8 mouse cellular contexts compared by ENCODE assay signal in genomic region chr8:126805365-126806180, GRCm38 (mm10).
DNase-seq lines count a peak whose midpoint lies in the region; ATAC-seq and TF ChIP-seq lines count a peak whose summit lies in the region.

No protein-coding gene starts in this region.

- no peak overlapping the region for H3K9ac ChIP-seq in forebrain, postnatal 0 days
- no peak overlapping the region for H3K9ac ChIP-seq in forebrain, embryonic 13.5 days
- H3K9ac ChIP-seq in intestine, embryonic 15.5 days: no peak overlapping the region
- H3K9ac ChIP-seq in liver, embryonic 16.5 days (ENCODE audit: low read depth, low read length): peak overlapping the region; percentile 15; the same call in 1 of the 2 replicates

- no peaks in the 10 kb centered on the region for H3K36me3 ChIP-seq in forebrain, postnatal 0 days (ENCODE audit: insufficient read depth)
- H3K36me3 ChIP-seq in forebrain, embryonic 13.5 days (ENCODE audit: poor library complexity, severe bottlenecking): no peaks in the 10 kb centered on the region
- H3K36me3 ChIP-seq in intestine, embryonic 15.5 days: no peaks in the 10 kb centered on the region
- no peaks in the 10 kb centered on the region for H3K36me3 ChIP-seq in liver, embryonic 16.5 days (ENCODE audit: control insufficient read depth, insufficient read depth)
- no peaks in the 10 kb centered on the region for H3K36me3 ChIP-seq in splenic B cell, adult 2 months (ENCODE audit: control insufficient read depth, insufficient read depth, low read length, poor library complexity, severe bottlenecking)

- no peak for DNase-seq in forebrain, postnatal 0 days
- DNase-seq in ZHBTc4 (ENCODE audit: low read depth, low spot score) (peak; percentile 55), adipocyte (ENCODE audit: low spot score) (no peak)
- peak; percentile 98 for DNase-seq in gonadal fat pad, adult 2 months (ENCODE audit: low read depth)
- DNase-seq in splenic B cell, adult 2 months (ENCODE audit: low read depth, low spot score): peak; percentile 64

- no peak overlapping the region for H3K4me3 ChIP-seq in forebrain, postnatal 0 days (ENCODE audit: low read depth, low read length)
- no peak overlapping the region for H3K4me3 ChIP-seq in forebrain, embryonic 13.5 days
- no peak overlapping the region for H3K4me3 ChIP-seq in intestine, embryonic 15.5 days (replicated peaks)
- no peak overlapping the region for H3K4me3 ChIP-seq in liver, embryonic 16.5 days (ENCODE audit: low read depth, low read length)

- no peak overlapping the region for H3K27ac ChIP-seq in forebrain, postnatal 0 days (ENCODE audit: low read depth, low read length)
- H3K27ac ChIP-seq in forebrain, embryonic 13.5 days: no peak overlapping the region
- peak overlapping the region; percentile 45 for H3K27ac ChIP-seq in intestine, embryonic 15.5 days
- H3K27ac ChIP-seq in liver, embryonic 16.5 days (ENCODE audit: low read length): peak overlapping the region; percentile 85

- WGBS in forebrain, postnatal 0 days: 60% methylated on average over 13 of the region's 13 CpGs
- WGBS in forebrain, embryonic 13.5 days: 64% methylated on average over 13 of the region's 13 CpGs
- 49% methylated on average over 13 of the region's 13 CpGs for WGBS in intestine, embryonic 15.5 days
- WGBS in liver, embryonic 16.5 days (ENCODE audit: insufficient replicate concordance): 27% methylated on average over 13 of the region's 13 CpGs

- TF ChIP-seq CTCF in forebrain, postnatal 0 days (IDR thresholded peaks at IDR 0.05; ENCODE audit: low read depth): no peak

- no peaks in the 10 kb centered on the region for H3K9me3 ChIP-seq in forebrain, postnatal 0 days (ENCODE audit: low read length)
- no peaks in the 10 kb centered on the region for H3K9me3 ChIP-seq in forebrain, embryonic 13.5 days (replicated peaks)
- H3K9me3 ChIP-seq in intestine, embryonic 15.5 days: no peaks in the 10 kb centered on the region
- no peaks in the 10 kb centered on the region for H3K9me3 ChIP-seq in liver, embryonic 16.5 days (replicated peaks; ENCODE audit: control insufficient read depth, low read length)

- H3K27me3 ChIP-seq in forebrain, postnatal 0 days (ENCODE audit: insufficient read depth, low read length): no peaks in the 10 kb centered on the region
- H3K27me3 ChIP-seq in forebrain, embryonic 13.5 days: no peaks in the 10 kb centered on the region
- no peaks in the 10 kb centered on the region for H3K27me3 ChIP-seq in intestine, embryonic 15.5 days (replicated peaks)
- H3K27me3 ChIP-seq in liver, embryonic 16.5 days (ENCODE audit: control insufficient read depth, insufficient read depth, low read depth, low read length): no peaks in the 10 kb centered on the region
- H3K27me3 ChIP-seq in splenic B cell, adult 2 months (ENCODE audit: control insufficient read depth, insufficient read depth, low read length, poor library complexity, severe bottlenecking): no peaks in the 10 kb centered on the region

- H3K4me1 ChIP-seq in forebrain, postnatal 0 days (ENCODE audit: insufficient read depth): no peaks in the 10 kb centered on the region
- H3K4me1 ChIP-seq in forebrain, embryonic 13.5 days: 0 out of 2 replicates have a peak, but pooled peaks cover 6% of the 10 kb centered on the region
- H3K4me1 ChIP-seq in intestine, embryonic 15.5 days (replicated peaks): peaks cover 7% of the 10 kb centered on the region
- H3K4me1 ChIP-seq in liver, embryonic 16.5 days (ENCODE audit: control insufficient read depth, low read depth, low read length): peaks cover 30% of the 10 kb centered on the region

- H3K4me2 ChIP-seq in forebrain, postnatal 0 days (ENCODE audit: low read depth): no peak overlapping the region
- no peak overlapping the region for H3K4me2 ChIP-seq in forebrain, embryonic 13.5 days
- H3K4me2 ChIP-seq in intestine, embryonic 15.5 days (replicated peaks): no peak overlapping the region
- no peak overlapping the region for H3K4me2 ChIP-seq in liver, embryonic 16.5 days (ENCODE audit: low read depth, low read length)

- peak; percentile 38; the same call in 1 of the 2 replicates for ATAC-seq in forebrain, postnatal 0 days
- ATAC-seq in forebrain, embryonic 13.5 days: no peak
- peak; percentile 46; the same call in 1 of the 2 replicates for ATAC-seq in intestine, embryonic 15.5 days
- ATAC-seq in liver, embryonic 16.5 days (ENCODE audit: low read depth): peak; percentile 12

Comparison
In these comparisons a context has a peak if more than half of its experiments do, and no peak if none do; other contexts are left out.
1. DNase-seq: peak in ZHBTc4 (single experiment), gonadal fat pad, adult 2 months (single experiment) and splenic B cell, adult 2 months (single experiment); none in forebrain, postnatal 0 days (single experiment) and adipocyte (single experiment).
2. H3K27ac ChIP-seq: peak in intestine, embryonic 15.5 days (single experiment) and liver, embryonic 16.5 days (single experiment); none in forebrain, postnatal 0 days (single experiment) and forebrain, embryonic 13.5 days (single experiment).